Mouse (Mus musculus) limb, embryonic 10.5 days (tissue): ENCODE measurements around the gene Rhd. TPM values are rescaled to one million over a fixed set of nuclear protein-coding genes. Genes with fewer than 3 reads are reported as not detected.
"Not testable (repeated sequence)": the region's sequence is repeated elsewhere in the genome, so short reads cannot be mapped to it uniquely, and the experiment has no call there.

Source experiments
- DNase-seq: peaks from one replicate; pipeline ENCODE4 v3.0.0-alpha.2; 2017; ENCODE audit warnings: low spot score
- H3K27ac ChIP-seq: fragments of 300-500 bp; sonication (generic); 2 replicates; pipeline ENCODE4 v1.5.1; 2016; ENCODE audit warnings: mild to moderate bottlenecking
- H3K27me3 ChIP-seq: fragments of 300-500 bp; sonication (generic); 2 replicates; pipeline ENCODE4 v1.6.1; 2016; ENCODE audit warnings: low read depth, mild to moderate bottlenecking; ENCODE audit not compliant: poor library complexity, severe bottlenecking
- H3K36me3 ChIP-seq: fragments of 300-500 bp; sonication (generic); 2 replicates; pipeline ENCODE4 v1.6.1; 2016; ENCODE audit warnings: mild to moderate bottlenecking, moderate library complexity
- H3K4me1 ChIP-seq: fragments of 300-500 bp; sonication (generic); 2 replicates; pipeline ENCODE4 v1.6.1; 2016
- H3K4me3 ChIP-seq: fragments of 300-500 bp; sonication (generic); 2 replicates; pipeline ENCODE4 v1.5.1; 2016; ENCODE audit warnings: mild to moderate bottlenecking, moderate library complexity
- H3K9me3 ChIP-seq: fragments of 300-500 bp; sonication (generic); replicated peaks from 2 replicates; pipeline ENCODE4 v1.6.1; 2016; ENCODE audit warnings: mild to moderate bottlenecking
- WGBS: fragments of 180-500 bp; shearing (Covaris S2); methylation state at CpG from one replicate; pipeline ENCODE4 v1.1.7; 2016; 5-methylcytosine and 5-hydroxymethylcytosine counted together
- polyA plus RNA-seq: library from polyadenylated mRNA; unstranded; fragments of >200 nt; fragmentation: Nextera tagmentation; extraction: Ambion mirVana; gene quantifications from 2 replicates; pipeline ENCODE4 v1.2.1, GENCODE M21; 2016

The Rhd gene
- polyA plus RNA-seq, 1 experiment from 2014 or later: 9.7 TPM

- Histone ChIP-seq H3K4me1 (peaks cover 15% of the 10 kb centered on the region), H3K9me3 (no peaks in the 10 kb centered on the region), H3K27me3 (no peaks in the 10 kb centered on the region), H3K36me3 (no peaks in the 10 kb centered on the region), H3K27ac (no peak overlapping the region), H3K4me3 (no peak overlapping the region)
- peak; percentile 54 for DNase-seq
- 35% methylated on average over 7 of the region's 7 CpGs for WGBS
Observed at GRCm38 (mm10) chr4:134883266-134883665, 18.9 kb downstream of the Rhd start.

GRCm38 (mm10) chr4:134883808-134884207 is 19.5 kb downstream of the Rhd start:
- no peaks in the 10 kb centered on the region for H3K9me3 ChIP-seq
- WGBS: 86% methylated on average over 10 of the region's 10 CpGs
- H3K4me1 ChIP-seq: peaks cover 19% of the 10 kb centered on the region
- no peaks in the 10 kb centered on the region for H3K36me3 ChIP-seq
- no peaks in the 10 kb centered on the region for H3K27me3 ChIP-seq
- H3K4me3 ChIP-seq: no peak overlapping the region
- no peak for DNase-seq
- H3K27ac ChIP-seq: no peak overlapping the region

GRCm38 (mm10) chr4:134884364-134884763 is 20.0 kb downstream of the Rhd start:
- H3K27ac ChIP-seq: no peak overlapping the region
- no peaks in the 10 kb centered on the region for H3K27me3 ChIP-seq
- H3K4me3 ChIP-seq: no peak overlapping the region
- no peaks in the 10 kb centered on the region for H3K36me3 ChIP-seq
- peaks cover 18% of the 10 kb centered on the region for H3K4me1 ChIP-seq
- H3K9me3 ChIP-seq: no peaks in the 10 kb centered on the region
- DNase-seq: no peak
- 93% methylated on average over 4 of the region's 4 CpGs for WGBS

- Histone ChIP-seq H3K27me3 (no peaks in the 10 kb centered on the region), H3K9me3 (no peaks in the 10 kb centered on the region), H3K36me3 (peaks cover 30% of the 10 kb centered on the region), H3K4me3 (no peak overlapping the region), H3K4me1 (peaks cover 11% of the 10 kb centered on the region), H3K27ac (no peak overlapping the region)
- DNase-seq: no peak
- WGBS: 81% methylated on average over 6 of the region's 6 CpGs
Observed at GRCm38 (mm10) chr4:134892096-134892495, 27.8 kb downstream of the Rhd start.

- Histone ChIP-seq H3K36me3 (peaks cover 79% of the 10 kb centered on the region), H3K4me1 (no peaks in the 10 kb centered on the region), H3K4me3 (no peak overlapping the region), H3K27me3 (no peaks in the 10 kb centered on the region), H3K27ac (no peak overlapping the region), H3K9me3 (no peaks in the 10 kb centered on the region)
- 94% methylated on average over 6 of the region's 6 CpGs for WGBS
- no peak for DNase-seq
Observed at GRCm38 (mm10) chr4:134897256-134897655, 32.9 kb downstream of the Rhd start.

GRCm38 (mm10) chr4:134901126-134901525 is 36.8 kb downstream of the Rhd start:
- Histone ChIP-seq H3K4me3 (no peak overlapping the region), H3K4me1 (no peaks in the 10 kb centered on the region), H3K27ac (no peak overlapping the region), H3K27me3 (no peaks in the 10 kb centered on the region), H3K9me3 (no peaks in the 10 kb centered on the region), H3K36me3 (peaks cover 99% of the 10 kb centered on the region)
- 92% methylated on average over 8 of the region's 8 CpGs for WGBS
- DNase-seq: no peak

GRCm38 (mm10) chr4:134903046-134903445 is 38.7 kb downstream of the Rhd start:
- no peaks in the 10 kb centered on the region for H3K9me3 ChIP-seq
- 84% methylated on average over 7 of the region's 7 CpGs for WGBS
- H3K27me3 ChIP-seq: no peaks in the 10 kb centered on the region
- no peak overlapping the region for H3K4me3 ChIP-seq
- DNase-seq: no peak
- H3K4me1 ChIP-seq: no peaks in the 10 kb centered on the region
- peaks cover 100% of the 10 kb centered on the region for H3K36me3 ChIP-seq
- H3K27ac ChIP-seq: no peak overlapping the region

GRCm38 (mm10) chr4:134911406-134911805 is 47.1 kb downstream of the Rhd start:
- Histone ChIP-seq H3K4me1 (peaks cover 20% of the 10 kb centered on the region), H3K36me3 (peaks cover 65% of the 10 kb centered on the region)
- not testable (repeated sequence) for H3K9me3 ChIP-seq, H3K4me3 ChIP-seq, DNase-seq, H3K27me3 ChIP-seq, H3K27ac ChIP-seq
- 97% methylated on average over 8 of the region's 8 CpGs for WGBS

- Histone ChIP-seq H3K27me3 (no peaks in the 10 kb centered on the region), H3K36me3 (peaks cover 45% of the 10 kb centered on the region), H3K4me3 (peak overlapping the region; percentile 89), H3K9me3 (no peaks in the 10 kb centered on the region), H3K27ac (peak overlapping the region; percentile 27; the same call in 1 of the 2 replicates), H3K4me1 (peaks cover 23% of the 10 kb centered on the region)
- DNase-seq: peak; percentile 75
- WGBS: 35% methylated on average over 3 of the region's 3 CpGs
Observed at GRCm38 (mm10) chr4:134913413-134913812, 49.1 kb downstream of the Rhd start.

GRCm38 (mm10) chr4:134914122-134914863 is 50.0 kb downstream of the Rhd start:
- Histone ChIP-seq H3K9me3 (no peaks in the 10 kb centered on the region), H3K36me3 (peaks cover 36% of the 10 kb centered on the region), H3K27me3 (no peaks in the 10 kb centered on the region), H3K4me3 (peak overlapping the region; percentile 89), H3K27ac (peak overlapping the region; percentile 94), H3K4me1 (peaks cover 25% of the 10 kb centered on the region)
- WGBS: 2% methylated on average over 43 of the region's 43 CpGs
- no peak for DNase-seq

- 0% methylated on average over 25 of the region's 25 CpGs for WGBS
- Histone ChIP-seq H3K36me3 (peaks cover 32% of the 10 kb centered on the region), H3K27ac (peak within 1 kb of the TSS; percentile 94), H3K4me3 (peak within 1 kb of the TSS; percentile 89), H3K27me3 (no peaks in the 10 kb centered on the region), H3K4me1 (peaks cover 29% of the 10 kb centered on the region), H3K9me3 (no peaks in the 10 kb centered on the region)
- peak; percentile 95 for DNase-seq
Observed at GRCm38 (mm10) chr4:134914864-134915209, 50.5 kb downstream of the Rhd start, which contains the start of gene Tmem50a. TSS of gene Tmem50a (minus strand) at chr4:134915024.

- Histone ChIP-seq H3K27me3 (no peaks in the 10 kb centered on the region), H3K4me3 (peak overlapping the region; percentile 89), H3K27ac (peak overlapping the region; percentile 94), H3K9me3 (no peaks in the 10 kb centered on the region), H3K4me1 (peaks cover 29% of the 10 kb centered on the region), H3K36me3 (peaks cover 27% of the 10 kb centered on the region)
- no peak for DNase-seq
- WGBS: 65% methylated on average over 14 of the region's 14 CpGs
Observed at GRCm38 (mm10) chr4:134915223-134916050, 51.1 kb downstream of the Rhd start.

- no peaks in the 10 kb centered on the region for H3K9me3 ChIP-seq
- H3K4me1 ChIP-seq: peaks cover 29% of the 10 kb centered on the region
- DNase-seq: no peak
- H3K27ac ChIP-seq: no peak overlapping the region
- no peak overlapping the region for H3K4me3 ChIP-seq
- H3K36me3 ChIP-seq: peaks cover 11% of the 10 kb centered on the region
- H3K27me3 ChIP-seq: no peaks in the 10 kb centered on the region
- WGBS: 78% methylated on average over 3 of the region's 3 CpGs
Observed at GRCm38 (mm10) chr4:134917194-134917593, 52.9 kb downstream of the Rhd start.
